Mouse (Mus musculus) c-Kit-positive CD71-positive TER-119-positive erythroid progenitor cells, embryonic 14.5 days (primary cell): ENCODE data around the gene Slc35c1.

ENCODE experiments used
- DNase-seq: peaks from one replicate; pipeline ENCODE4 v3.0.0-alpha.2; 2013; ENCODE audit warnings: low spot score

Gene Slc35c1

DNA sequence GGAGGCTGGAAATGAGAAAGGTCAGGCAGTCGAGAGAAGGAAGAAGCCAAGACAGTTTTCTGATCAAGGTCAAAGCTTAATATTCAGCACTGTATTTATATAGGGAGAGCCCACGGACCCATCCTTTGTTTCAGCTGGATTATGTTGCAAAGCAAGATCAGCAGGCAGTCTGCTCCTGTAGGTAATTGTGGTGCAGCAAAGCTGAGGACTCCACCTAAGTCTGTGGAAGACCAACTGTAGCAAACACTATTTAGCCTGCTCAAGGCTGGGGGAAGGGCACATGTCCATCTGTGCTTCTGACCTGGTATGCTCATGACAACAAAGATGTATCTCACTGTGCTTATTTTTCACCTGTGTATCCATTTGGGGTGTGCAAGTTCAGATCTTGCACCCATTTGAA is 15.4 kb upstream of the Slc35c1 start:
- no peak for DNase-seq

DNA sequence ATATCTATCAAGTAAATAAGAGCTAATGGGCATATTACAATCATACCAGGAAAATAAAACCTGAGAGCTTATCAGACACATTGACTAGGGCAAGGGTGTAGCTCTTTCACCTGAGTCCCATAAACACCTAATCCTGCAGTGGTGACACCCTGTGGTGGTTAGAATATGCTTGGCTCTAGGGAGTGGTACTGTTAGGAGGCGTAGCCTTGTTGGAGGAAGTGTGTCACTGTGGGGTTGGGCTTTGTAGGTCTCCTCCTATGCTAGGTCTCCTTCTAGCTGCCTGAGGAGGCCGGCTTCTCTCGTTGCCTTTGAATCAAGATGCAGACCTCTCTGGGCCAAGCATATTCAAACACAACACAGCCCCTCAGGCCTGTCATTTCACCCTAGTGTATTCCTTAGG is 14.6 kb upstream of the Slc35c1 start:
- DNase-seq = no peak

- DNase-seq = no peak
Measured at GRCm38 (mm10) chr2:92471886-92472670, 11.7 kb upstream of the Slc35c1 start.

DNA sequence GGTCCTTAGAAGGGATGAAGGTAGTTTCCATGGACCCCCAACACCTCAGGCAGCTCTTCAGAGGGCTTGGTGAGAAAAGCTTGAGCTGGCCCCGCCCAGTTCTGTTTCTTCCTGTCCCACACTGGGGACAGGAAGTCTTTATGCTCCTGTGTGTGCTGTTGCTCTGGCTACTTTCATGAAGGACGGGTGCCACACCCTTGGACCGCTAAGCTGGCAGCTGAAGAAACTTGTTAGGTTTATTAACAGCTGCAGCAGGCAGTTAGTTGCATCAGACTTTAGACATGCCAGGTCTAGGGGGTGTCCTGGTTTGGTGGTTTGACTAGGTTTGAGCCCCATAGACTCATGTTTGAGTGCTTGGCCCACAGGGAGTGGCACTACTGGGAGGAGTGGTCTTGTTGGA is 4.4 kb upstream of the Slc35c1 start:
- no peak for DNase-seq

DNA sequence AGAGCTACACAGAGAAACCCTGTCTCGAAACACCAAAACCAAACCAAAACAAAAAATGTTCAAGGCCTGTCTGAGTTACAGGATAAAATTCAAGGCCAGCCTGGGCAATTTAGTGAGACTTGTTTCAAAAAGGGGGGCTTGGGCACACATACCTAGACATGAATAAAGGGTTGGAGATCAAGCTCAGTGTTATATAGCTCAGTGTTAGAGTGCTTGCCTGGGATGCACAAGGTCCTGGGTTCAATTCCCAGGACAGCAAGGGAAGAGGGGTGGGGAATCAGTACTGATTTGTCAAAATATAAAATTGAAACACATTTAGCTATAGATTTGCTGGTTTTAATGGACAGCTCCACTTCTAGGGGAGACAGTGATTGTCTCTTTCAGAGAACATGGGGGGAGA is 877 bp upstream of the Slc35c1 start:
- no peak for DNase-seq

DNA sequence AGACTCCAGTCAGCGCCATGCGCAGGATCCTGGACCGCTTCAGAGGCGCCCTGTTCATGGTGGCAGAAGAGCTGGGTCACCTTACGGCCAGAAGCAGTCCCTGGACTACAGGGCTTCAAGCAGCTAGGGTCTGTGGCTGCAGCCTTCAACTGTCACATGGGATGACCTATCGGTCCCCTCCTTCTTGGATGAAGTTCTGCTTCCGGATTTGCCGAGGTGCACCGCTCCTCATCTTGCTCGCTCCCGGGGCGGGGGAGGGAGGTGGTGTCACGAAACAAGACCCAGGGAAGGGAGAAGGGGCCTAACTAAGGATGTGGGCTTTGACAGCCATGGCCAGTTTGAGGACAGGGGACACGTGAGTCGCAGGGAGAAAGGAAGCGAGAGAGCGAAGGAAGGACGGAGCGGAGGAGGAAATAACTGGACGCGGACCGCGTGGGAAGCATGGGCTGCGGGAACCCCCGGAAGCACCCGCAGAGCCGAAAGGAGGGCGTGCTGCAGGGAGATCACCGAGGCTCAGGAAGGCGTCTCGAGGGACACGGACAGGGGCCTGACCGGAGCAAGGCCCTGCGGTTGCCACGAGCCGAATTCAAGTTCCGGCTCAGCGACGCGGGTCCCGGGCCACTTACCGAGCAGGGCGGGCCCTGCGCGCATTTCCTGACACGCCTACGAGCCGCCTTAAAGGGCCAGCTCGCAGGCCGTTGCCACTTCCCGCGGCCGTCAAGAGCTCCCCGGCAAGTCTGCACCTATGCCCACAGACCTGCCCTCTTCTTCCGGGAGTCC is 1.0 kb downstream of the Slc35c1 start:
- peak; percentile 63 for DNase-seq

DNA sequence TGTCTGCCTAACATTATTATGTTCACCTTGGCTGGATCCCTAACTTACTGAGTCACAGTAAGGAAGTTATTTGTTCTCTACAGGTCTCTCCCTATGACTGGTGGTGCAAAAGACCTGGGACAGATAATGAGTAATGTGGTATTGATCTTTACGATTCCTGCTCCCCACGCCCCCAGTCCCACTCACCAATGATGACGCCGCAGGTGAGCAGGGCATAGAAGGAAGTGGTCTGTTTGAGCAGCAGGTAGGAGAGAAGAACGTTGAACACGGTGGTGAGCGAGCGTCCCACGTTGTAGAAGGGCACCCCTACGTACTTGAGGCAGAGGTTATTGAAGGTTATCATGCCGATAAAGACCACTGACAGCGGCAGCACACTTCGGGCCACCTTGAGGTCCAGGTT is 1.9 kb downstream of the Slc35c1 start:
- no peak for DNase-seq

DNA sequence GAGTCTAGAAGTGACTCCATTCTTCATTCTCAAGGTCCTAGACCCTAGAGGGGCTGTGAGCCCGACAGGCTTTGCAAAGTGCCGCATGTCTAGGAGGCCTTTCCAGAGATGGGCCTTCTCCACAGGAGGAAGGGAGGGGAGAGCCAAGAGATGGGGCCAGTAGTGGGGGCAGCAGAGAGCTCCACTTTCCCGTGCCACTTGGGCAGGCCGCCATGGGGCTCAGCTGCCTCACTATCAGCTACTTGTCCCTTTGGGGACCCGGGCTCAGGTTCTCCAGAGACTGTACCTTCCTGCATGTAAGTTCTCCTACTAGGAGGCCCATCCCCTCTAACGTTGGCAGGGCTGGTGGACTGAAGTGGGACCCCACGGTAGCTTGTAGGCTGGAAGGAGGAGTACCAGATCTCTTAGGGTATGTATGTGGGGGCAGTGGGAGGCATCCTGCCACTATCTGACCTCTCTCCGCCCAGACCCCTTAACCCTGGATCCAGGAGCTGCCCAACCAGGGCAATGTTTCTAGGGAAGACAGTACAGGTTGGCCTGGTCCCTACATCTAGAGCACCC is 3.3 kb downstream of the Slc35c1 start:
- DNase-seq = no peak

GRCm38 (mm10) chr2:92455704-92456103 is 4.6 kb downstream of the Slc35c1 start:
- DNase-seq = no peak

- no peak for DNase-seq
Measured at GRCm38 (mm10) chr2:92454166-92454565, 6.2 kb downstream of the Slc35c1 start.

GRCm38 (mm10) chr2:92451126-92451525 is 9.2 kb downstream of the Slc35c1 start:
- peak; percentile 61 for DNase-seq

DNA sequence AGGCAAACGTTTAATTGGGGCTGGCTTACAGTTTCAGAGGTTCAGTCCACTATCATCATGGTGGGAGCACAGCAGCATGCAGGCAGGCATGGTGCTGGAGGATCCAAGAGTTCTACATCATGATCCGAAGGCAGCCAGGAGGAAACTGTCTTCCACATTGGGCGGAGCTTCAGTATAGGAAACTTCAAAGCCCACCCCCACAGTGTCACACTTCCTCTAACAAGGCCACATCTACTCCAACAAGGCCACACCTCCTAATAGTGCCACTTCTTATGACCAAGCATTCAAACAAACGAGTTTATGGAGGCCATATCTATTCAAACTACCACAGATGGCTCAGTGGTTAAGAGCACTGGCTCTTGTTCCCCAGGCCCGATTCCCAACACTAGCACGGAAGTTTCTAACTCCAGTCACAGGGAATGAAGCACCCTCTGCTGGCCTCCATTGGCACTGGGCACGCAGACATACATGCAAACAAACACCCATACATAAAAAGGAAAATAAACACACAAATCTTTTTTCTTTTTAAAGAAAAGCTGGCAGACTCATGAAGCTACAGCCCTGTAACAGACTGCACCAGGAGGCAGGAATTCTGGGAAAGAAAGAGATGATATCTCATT is 13.1 kb downstream of the Slc35c1 start:
- DNase-seq = no peak

- no peak for DNase-seq
Measured at GRCm38 (mm10) chr2:92446656-92447055, 13.7 kb downstream of the Slc35c1 start.

DNA sequence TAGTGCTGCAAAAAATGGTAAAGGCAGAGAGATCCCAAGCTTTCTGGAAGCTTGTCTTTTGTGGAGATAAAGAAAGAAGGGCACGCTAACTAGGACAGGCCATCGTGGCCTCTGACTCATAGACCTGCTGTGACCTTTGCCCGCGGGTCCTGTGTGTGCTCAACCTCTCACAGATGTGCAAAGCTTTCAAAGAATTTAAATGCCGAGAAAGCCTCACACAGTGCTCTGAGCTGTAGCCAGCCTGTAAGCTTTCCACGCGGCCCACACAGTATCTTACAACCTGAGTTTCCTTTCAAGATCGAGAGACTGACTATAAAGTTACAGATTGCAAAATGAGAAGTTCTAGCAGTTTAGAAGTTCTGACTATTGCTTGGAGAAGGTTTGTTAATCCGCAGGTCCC is 14.4 kb downstream of the Slc35c1 start:
- no peak for DNase-seq

GRCm38 (mm10) chr2:92444376-92444775 is 16.0 kb downstream of the Slc35c1 start:
- peak; percentile 70 for DNase-seq

- DNase-seq = no peak
Measured at GRCm38 (mm10) chr2:92443313-92443712, 17.0 kb downstream of the Slc35c1 start.

GRCm38 (mm10) chr2:92442419-92443001 is 17.8 kb downstream of the Slc35c1 start:
- no peak for DNase-seq

DNA sequence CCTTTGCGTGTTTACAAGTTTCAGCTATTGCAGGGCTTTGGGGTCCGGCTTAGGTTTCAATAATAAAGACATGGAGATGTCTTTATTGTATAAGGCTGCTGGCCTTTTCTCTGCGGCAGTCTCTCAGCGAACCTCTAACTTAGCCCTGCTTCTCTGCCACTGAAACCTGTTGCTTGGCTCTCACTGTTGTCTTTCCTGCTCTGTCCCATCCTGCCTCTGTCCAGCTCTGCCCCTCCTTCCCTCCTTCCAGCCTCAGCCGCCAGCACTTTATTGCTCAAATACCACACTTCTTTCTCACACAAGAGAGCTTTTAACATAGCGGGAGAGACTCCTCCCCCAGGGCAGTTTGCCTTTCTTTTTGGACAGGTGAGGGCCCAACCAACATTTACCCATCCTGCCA is 19.9 kb downstream of the Slc35c1 start:
- DNase-seq = no peak

- DNase-seq = no peak
Measured at GRCm38 (mm10) chr2:92438567-92438966, 21.8 kb downstream of the Slc35c1 start.

DNA sequence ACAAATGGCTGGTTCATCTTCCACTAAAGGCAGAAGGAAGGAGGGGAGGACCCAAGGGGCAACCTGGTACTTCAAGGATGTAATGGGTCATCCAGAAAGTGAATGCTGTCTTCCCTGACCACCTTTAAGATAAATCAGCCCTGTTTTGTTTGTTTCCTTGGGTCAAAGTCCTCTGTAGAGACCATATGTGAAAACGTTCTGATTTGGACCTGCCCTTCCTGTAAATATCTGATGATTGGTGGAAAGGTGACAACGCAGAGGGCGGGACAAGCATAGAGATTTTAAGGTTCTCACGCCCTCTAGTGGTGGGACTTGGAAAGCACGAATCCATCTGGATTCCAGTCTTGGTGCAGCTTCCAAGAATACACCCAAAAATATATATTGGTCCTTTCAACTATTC is 22.5 kb downstream of the Slc35c1 start:
- peak; percentile 88 for DNase-seq

DNA sequence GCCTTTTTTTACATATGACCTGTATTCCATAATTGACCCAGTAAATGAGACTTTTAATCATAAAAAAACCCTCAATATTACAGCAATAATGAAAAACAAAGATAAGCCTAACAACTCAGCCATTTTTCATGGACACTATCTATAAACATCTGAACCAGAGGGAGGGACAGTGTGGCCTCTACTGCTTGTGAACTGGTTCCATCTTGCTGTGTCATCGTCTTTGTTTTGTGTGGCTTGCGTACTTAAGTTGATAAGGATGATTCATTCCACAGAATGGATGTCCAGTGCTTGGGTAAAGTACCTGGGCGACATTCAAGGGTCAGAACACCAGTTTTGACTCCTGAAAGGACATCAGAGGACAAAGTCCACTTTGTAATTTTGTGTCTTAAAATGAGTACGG is 23.0 kb downstream of the Slc35c1 start:
- no peak for DNase-seq

- DNase-seq = no peak
Measured at GRCm38 (mm10) chr2:92435023-92435422, 25.3 kb downstream of the Slc35c1 start.
